Mouse (Mus musculus): ENCODE results near the gene Fbxl15. TPM values are rescaled to one million over a fixed set of nuclear protein-coding genes. Genes with fewer than 3 reads are reported as not detected.

Fbxl15 gene
- total and polyA plus RNA-seq, 2 experiments from 2014 or later = 10.4 to 12.2 TPM

- no peak overlapping the region for H3K27ac ChIP-seq (ENCODE audit: low read depth)
- DNase-seq (ENCODE audit: low spot score) (no peak), ATAC-seq (ENCODE audit: insufficient read depth, low read depth) (0 out of 2 replicates have a peak, but pooled peaks have one; percentile 16)
- no peaks in the 10 kb centered on the region for H3K9me3 ChIP-seq (replicated peaks; ENCODE audit: control insufficient read depth, low read length)
- peaks cover 97% of the 10 kb centered on the region for H3K27me3 ChIP-seq (ENCODE audit: control insufficient read depth, insufficient read depth, low read length)
- 0 out of 2 replicates have a peak, but pooled peaks cover 5% of the 10 kb centered on the region for H3K36me3 ChIP-seq (replicated peaks; ENCODE audit: control insufficient read depth, insufficient read depth, low read length)
- TF ChIP-seq CTCF (IDR thresholded peaks at IDR 0.05; ENCODE audit: low read depth) (no peak), EP300 (IDR thresholded peaks at IDR 0.05; ENCODE audit: low read depth) (no peak)
- peak overlapping the region; percentile 52 for H3K4me3 ChIP-seq (ENCODE audit: low read depth, low read length)
- no peaks in the 10 kb centered on the region for H3K4me1 ChIP-seq (ENCODE audit: control insufficient read depth, insufficient read depth)
- no peak overlapping the region for H3K9ac ChIP-seq (replicated peaks; ENCODE audit: low read depth, low read length)
- H3K4me2 ChIP-seq (ENCODE audit: low read depth, low read length) = peak overlapping the region; percentile 67
- WGBS = 1% methylated on average over 43 of the region's 48 CpGs
Measured at GRCm38 (mm10) chr19:46317546-46317885, 10.5 kb upstream of the Fbxl15 start.

- peak overlapping the region; percentile 52 for H3K4me3 ChIP-seq (ENCODE audit: low read depth, low read length)
- peak overlapping the region; percentile 67 for H3K4me2 ChIP-seq (ENCODE audit: low read depth, low read length)
- H3K27me3 ChIP-seq (ENCODE audit: control insufficient read depth, insufficient read depth, low read length) = peaks cover 100% of the 10 kb centered on the region
- no peaks in the 10 kb centered on the region for H3K36me3 ChIP-seq (replicated peaks; ENCODE audit: control insufficient read depth, insufficient read depth, low read length)
- DNase-seq (ENCODE audit: low spot score) (no peak), ATAC-seq (ENCODE audit: insufficient read depth, low read depth) (0 out of 2 replicates have a peak, but pooled peaks have one; percentile 22)
- WGBS = 2% methylated on average over 26 of the region's 42 CpGs
- H3K9ac ChIP-seq (replicated peaks; ENCODE audit: low read depth, low read length) = no peak overlapping the region
- TF ChIP-seq CTCF (IDR thresholded peaks at IDR 0.05; ENCODE audit: low read depth) (no peak), EP300 (IDR thresholded peaks at IDR 0.05; ENCODE audit: low read depth) (no peak)
- no peaks in the 10 kb centered on the region for H3K4me1 ChIP-seq (ENCODE audit: control insufficient read depth, insufficient read depth)
- no peaks in the 10 kb centered on the region for H3K9me3 ChIP-seq (replicated peaks; ENCODE audit: control insufficient read depth, low read length)
- H3K27ac ChIP-seq (ENCODE audit: low read depth) = no peak overlapping the region
Measured at GRCm38 (mm10) chr19:46318031-46318471, 9.9 kb upstream of the Fbxl15 start.

- no peak for ATAC-seq (ENCODE audit: insufficient read depth, low read depth)
- H3K4me3 ChIP-seq (ENCODE audit: low read depth, low read length) = no peak overlapping the region
- no peaks in the 10 kb centered on the region for H3K4me1 ChIP-seq (ENCODE audit: control insufficient read depth, insufficient read depth)
Measured at GRCm38 (mm10) chr19:46318586-46319378, 9.2 kb upstream of the Fbxl15 start.

GRCm38 (mm10) chr19:46320076-46320785 is 7.8 kb upstream of the Fbxl15 start:
- TF ChIP-seq CTCF (IDR thresholded peaks at IDR 0.05; ENCODE audit: low read depth) (no peak), EP300 (IDR thresholded peaks at IDR 0.05; ENCODE audit: low read depth) (no peak)
- no peak for ATAC-seq (ENCODE audit: insufficient read depth, low read depth)
- H3K9ac ChIP-seq (replicated peaks; ENCODE audit: low read depth, low read length) = no peak overlapping the region
- DNase-seq (ENCODE audit: low spot score) = no peak
- 63% methylated on average over 8 of the region's 8 CpGs for WGBS
- H3K27me3 ChIP-seq (ENCODE audit: control insufficient read depth, insufficient read depth, low read length) = peaks cover 100% of the 10 kb centered on the region
- H3K4me1 ChIP-seq (ENCODE audit: control insufficient read depth, insufficient read depth) = no peaks in the 10 kb centered on the region
- H3K4me2 ChIP-seq (ENCODE audit: low read depth, low read length) = no peak overlapping the region
- no peaks in the 10 kb centered on the region for H3K36me3 ChIP-seq (replicated peaks; ENCODE audit: control insufficient read depth, insufficient read depth, low read length)
- H3K4me3 ChIP-seq (ENCODE audit: low read depth, low read length) = no peak overlapping the region
- no peak overlapping the region for H3K27ac ChIP-seq (ENCODE audit: low read depth)
- no peaks in the 10 kb centered on the region for H3K9me3 ChIP-seq (replicated peaks; ENCODE audit: control insufficient read depth, low read length)

More at GRCm38 (mm10) chr19:46318586-46319378, 9.2 kb upstream of the Fbxl15 start:
- H3K4me2 ChIP-seq (ENCODE audit: low read depth, low read length) = peak overlapping the region; percentile 19; the same call in 1 of the 2 replicates
- WGBS = 12% methylated on average over 16 of the region's 16 CpGs
- TF ChIP-seq CTCF (IDR thresholded peaks at IDR 0.05; ENCODE audit: low read depth) = no peak
- no peak for TF ChIP-seq EP300 (IDR thresholded peaks at IDR 0.05; ENCODE audit: low read depth)
- H3K9ac ChIP-seq (replicated peaks; ENCODE audit: low read depth, low read length) = no peak overlapping the region
- H3K27ac ChIP-seq (ENCODE audit: low read depth) = no peak overlapping the region
- H3K36me3 ChIP-seq (replicated peaks; ENCODE audit: control insufficient read depth, insufficient read depth, low read length) = no peaks in the 10 kb centered on the region
- H3K9me3 ChIP-seq (replicated peaks; ENCODE audit: control insufficient read depth, low read length) = no peaks in the 10 kb centered on the region
- peaks cover 100% of the 10 kb centered on the region for H3K27me3 ChIP-seq (ENCODE audit: control insufficient read depth, insufficient read depth, low read length)
- no peak for DNase-seq (ENCODE audit: low spot score)

GRCm38 (mm10) chr19:46321101-46321943 is 6.7 kb upstream of the Fbxl15 start:
- Histone ChIP-seq H3K9ac (replicated peaks; ENCODE audit: low read depth, low read length) (no peak overlapping the region), H3K27me3 (ENCODE audit: control insufficient read depth, insufficient read depth, low read length) (peaks cover 100% of the 10 kb centered on the region), H3K4me2 (ENCODE audit: low read depth, low read length) (no peak overlapping the region), H3K4me3 (ENCODE audit: low read depth, low read length) (no peak overlapping the region), H3K4me1 (ENCODE audit: control insufficient read depth, insufficient read depth) (no peaks in the 10 kb centered on the region), H3K27ac (ENCODE audit: low read depth) (no peak overlapping the region), H3K9me3 (replicated peaks; ENCODE audit: control insufficient read depth, low read length) (no peaks in the 10 kb centered on the region), H3K36me3 (replicated peaks; ENCODE audit: control insufficient read depth, insufficient read depth, low read length) (no peaks in the 10 kb centered on the region)
- TF ChIP-seq EP300 (IDR thresholded peaks at IDR 0.05; ENCODE audit: low read depth) = no peak
- no peak for TF ChIP-seq CTCF (IDR thresholded peaks at IDR 0.05; ENCODE audit: low read depth)
- 30% methylated on average over 6 of the region's 6 CpGs for WGBS
- ATAC-seq (ENCODE audit: insufficient read depth, low read depth) (no peak), DNase-seq (ENCODE audit: low spot score) (no peak)

Data from heart, postnatal 0 days (tissue).